Mouse (Mus musculus) CH12.LX (cell line): ENCODE data around the gene Hoxa11.
A peak's percentile ranks its signal among the peaks of the same experiment; 100 is the strongest.

ENCODE experiments used
- CHD2 ChIP-seq: IDR thresholded peaks from 2 replicates; pipeline ENCODE4 v1.6.1; 2011; ENCODE audit warnings: low read length, improper control_type of control experiment
- CTCF ChIP-seq, 2 experiments: IDR thresholded peaks in 1 of 2; conservative IDR thresholded peaks in 1 of 2; 2 replicates each; pipeline ENCODE4 v1.5.1; 2011 to 2012; ENCODE audit warnings: low read depth in 2 of 2, low read length in 2 of 2, improper control_type of control experiment in 1 of 2, inconsistent platforms in 1 of 2, mild to moderate bottlenecking in 1 of 2, moderate library complexity in 1 of 2
- EP300 ChIP-seq: IDR thresholded peaks from 2 replicates; pipeline ENCODE4 v1.6.1; 2011; ENCODE audit warnings: low read length, improper control_type of control experiment
- ETS1 ChIP-seq: conservative IDR thresholded peaks from 2 replicates; pipeline ENCODE4 v1.6.1; 2012; ENCODE audit warnings: low read depth, mild to moderate bottlenecking, inconsistent platforms, low read length, improper control_type of control experiment, moderate library complexity
- GABPA ChIP-seq: IDR thresholded peaks from 2 replicates; pipeline ENCODE4 v1.6.1; 2012; ENCODE audit warnings: low read depth, low read length, improper control_type of control experiment, inconsistent platforms; ENCODE audit not compliant: insufficient replicate concordance
- MAX ChIP-seq: IDR thresholded peaks from 2 replicates; pipeline ENCODE4 v1.6.1; 2011; ENCODE audit warnings: low read length, improper control_type of control experiment
- MXI1 ChIP-seq: IDR thresholded peaks from 2 replicates; pipeline ENCODE4 v1.6.1; 2011; ENCODE audit warnings: mild to moderate bottlenecking, low read depth, low read length, improper control_type of control experiment
- POLR2A ChIP-seq: IDR thresholded peaks from 2 replicates; pipeline ENCODE4 v1.6.1; 2011; ENCODE audit warnings: low read depth, mild to moderate bottlenecking, improper control_type of control experiment, low read length
- POLR2AphosphoS2 ChIP-seq: IDR thresholded peaks from 2 replicates; pipeline ENCODE4 v1.6.1; 2011; ENCODE audit warnings: low read depth, low read length, improper control_type of control experiment
- RAD21 ChIP-seq: IDR thresholded peaks from 2 replicates; pipeline ENCODE4 v1.6.1; 2011; ENCODE audit warnings: low read depth, mild to moderate bottlenecking, low read length, improper control_type of control experiment, moderate library complexity
- TCF12 ChIP-seq: IDR thresholded peaks from 2 replicates; pipeline ENCODE4 v1.6.1; 2014; ENCODE audit warnings: low read depth, mild to moderate bottlenecking, inconsistent platforms, low read length, improper control_type of control experiment
- USF1 ChIP-seq: IDR thresholded peaks from 2 replicates; pipeline ENCODE4 v1.6.1; 2014; ENCODE audit warnings: low read depth, mild to moderate bottlenecking, inconsistent platforms, low read length, improper control_type of control experiment
- ZNF384 ChIP-seq: IDR thresholded peaks from 2 replicates; pipeline ENCODE4 v1.6.1; 2012; ENCODE audit warnings: low read depth, low read length, improper control_type of control experiment, inconsistent platforms

GRCm38 (mm10) chr6:52260654-52261575, 15.3 kb upstream of the Hoxa11 start, which contains the start of gene Hoxa13:
- TF ChIP-seq POLR2AphosphoS2 (no peak), ETS1 (no peak), MAX (no peak), CTCF (conservative IDR thresholded peaks at IDR 0.05 in 1 of 2, IDR thresholded peaks at IDR 0.05 in 1 of 2; ENCODE audit: low read depth in 2 of 2, low read length in 2 of 2) (no peak), TCF12 (no peak), GABPA (no peak), USF1 (no peak), ZNF384 (no peak), CHD2 (no peak), EP300 (no peak), POLR2A (peak; percentile 23; the same call in 1 of the 2 replicates), MXI1 (no peak), RAD21 (no peak)
